Mouse (Mus musculus) forebrain, embryonic 16.5 days (tissue): ENCODE results near the gene Nfam1. TPM values are rescaled to one million over a fixed set of nuclear protein-coding genes. Genes with fewer than 3 reads are reported as not detected.
A peak's percentile ranks its signal among the peaks of the same experiment; 100 is the strongest.

Source experiments
- ATAC-seq: fragments of 200-750 bp; cut with Nextera tagmentation; 2 replicates; pipeline ENCODE4 v1.8.0; 2017; ENCODE audit warnings: mild to moderate bottlenecking, moderate library complexity
- H3K27ac ChIP-seq: fragments of 300-500 bp; sonication (generic); 2 replicates; pipeline ENCODE4 v1.5.1; 2014; ENCODE audit warnings: low read length, control low read depth
- H3K27me3 ChIP-seq: fragments of 300-500 bp; sonication (generic); replicated peaks from 2 replicates; pipeline ENCODE4 v1.6.1; 2014; ENCODE audit warnings: low read length; ENCODE audit not compliant: control insufficient read depth, insufficient read depth
- H3K36me3 ChIP-seq: fragments of 300-500 bp; sonication (generic); 2 replicates; pipeline ENCODE4 v1.6.1; 2014; ENCODE audit not compliant: control insufficient read depth, insufficient read depth
- H3K4me1 ChIP-seq: fragments of 300-500 bp; sonication (generic); replicated peaks from 2 replicates; pipeline ENCODE4 v1.6.1; 2014; ENCODE audit warnings: low read length; ENCODE audit not compliant: control insufficient read depth, insufficient read depth
- H3K4me2 ChIP-seq: fragments of 300-500 bp; sonication (generic); 2 replicates; pipeline ENCODE4 v1.6.1; 2014; ENCODE audit warnings: mild to moderate bottlenecking, low read length, control low read depth
- H3K4me3 ChIP-seq: fragments of 300-500 bp; sonication (generic); replicated peaks from 2 replicates; pipeline ENCODE4 v1.5.1; 2014; ENCODE audit warnings: mild to moderate bottlenecking, low read length, control low read depth
- H3K9ac ChIP-seq: fragments of 300-500 bp; sonication (generic); replicated peaks from 2 replicates; pipeline ENCODE4 v1.6.1; 2014; ENCODE audit warnings: low read depth, low read length, control low read depth
- H3K9me3 ChIP-seq: fragments of 300-500 bp; sonication (generic); 2 replicates; pipeline ENCODE4 v1.6.1; 2016; ENCODE audit warnings: low read length; ENCODE audit not compliant: control insufficient read depth
- WGBS: fragments of 180-500 bp; shearing (Covaris S2); extraction: QIAGEN DNeasy Blood & Tissue Kit; methylation state at CpG from one replicate; pipeline ENCODE4 v1.1.7; 2014; 5-methylcytosine and 5-hydroxymethylcytosine counted together
- polyA plus RNA-seq: library from polyadenylated mRNA; unstranded; fragments of >200 nt; fragmentation: Nextera tagmentation; extraction: Ambion mirVana; gene quantifications from 2 replicates; pipeline ENCODE4 v1.2.1, GENCODE M21; 2015

The Nfam1 gene
- polyA plus RNA-seq, 1 experiment from 2014 or later, result 1.5 TPM

DNA sequence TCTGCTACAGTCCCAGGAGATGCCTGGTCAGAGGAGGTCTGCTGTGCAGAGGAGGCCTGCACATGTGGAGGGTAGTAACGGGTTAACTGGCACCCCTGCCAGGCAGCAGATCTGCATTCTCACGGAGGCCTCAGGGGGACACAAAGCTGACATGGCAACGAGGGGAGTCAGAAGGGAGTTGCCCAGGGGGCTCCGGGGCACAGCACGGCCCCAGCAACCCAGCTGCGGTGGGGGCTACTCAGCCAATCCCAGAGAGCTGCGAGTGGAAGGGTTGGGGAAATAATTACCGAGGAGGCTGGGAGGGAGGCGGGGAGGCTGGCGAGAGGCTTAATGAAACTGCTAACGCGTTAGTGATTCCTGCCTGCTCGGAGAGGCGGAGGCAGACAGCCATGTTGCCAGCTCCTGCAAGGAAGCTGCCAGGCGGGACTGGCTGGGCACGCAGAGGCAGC lies 74.8 kb downstream of the Nfam1 start:
- under 1% methylated on average over 16 of the region's 16 CpGs for WGBS
- no peaks in the 10 kb centered on the region for H3K9me3 ChIP-seq
- no peaks in the 10 kb centered on the region for H3K36me3 ChIP-seq
- H3K27ac ChIP-seq, result peak overlapping the region; percentile 74
- H3K9ac ChIP-seq, result peak overlapping the region; percentile 48
- peak overlapping the region; percentile 24 for H3K4me3 ChIP-seq
- H3K4me2 ChIP-seq, result peak overlapping the region; percentile 78
- ATAC-seq, result peak; percentile 71
- H3K27me3 ChIP-seq, result no peaks in the 10 kb centered on the region
- peaks cover 78% of the 10 kb centered on the region for H3K4me1 ChIP-seq

DNA sequence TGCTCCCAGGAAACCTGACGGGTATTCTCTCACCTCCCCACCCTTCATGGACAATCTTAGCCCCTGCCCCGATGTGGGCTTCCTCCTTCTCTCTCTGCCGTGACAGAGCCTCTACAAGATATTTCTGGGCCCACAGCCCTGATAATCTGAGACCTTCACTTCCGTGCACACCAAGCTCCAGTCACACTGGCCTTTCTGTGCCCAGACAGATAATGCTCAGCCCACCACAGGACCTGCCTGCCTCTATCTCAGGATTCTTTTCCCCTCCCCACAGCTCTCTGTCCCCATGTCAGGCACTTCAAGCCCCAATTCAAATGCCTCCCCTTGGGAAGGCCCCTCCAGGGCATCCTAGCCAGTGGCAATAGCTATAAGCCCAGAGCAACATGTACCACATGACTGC lies 76.4 kb downstream of the Nfam1 start:
- 64% methylated on average over 4 of the region's 4 CpGs for WGBS
- no peaks in the 10 kb centered on the region for H3K9me3 ChIP-seq
- H3K4me1 ChIP-seq, result peaks cover 80% of the 10 kb centered on the region
- no peak for ATAC-seq
- H3K27ac ChIP-seq, result no peak overlapping the region
- H3K4me3 ChIP-seq, result no peak overlapping the region
- H3K27me3 ChIP-seq, result no peaks in the 10 kb centered on the region
- H3K36me3 ChIP-seq, result no peaks in the 10 kb centered on the region
- H3K9ac ChIP-seq, result no peak overlapping the region
- H3K4me2 ChIP-seq, result no peak overlapping the region

DNA sequence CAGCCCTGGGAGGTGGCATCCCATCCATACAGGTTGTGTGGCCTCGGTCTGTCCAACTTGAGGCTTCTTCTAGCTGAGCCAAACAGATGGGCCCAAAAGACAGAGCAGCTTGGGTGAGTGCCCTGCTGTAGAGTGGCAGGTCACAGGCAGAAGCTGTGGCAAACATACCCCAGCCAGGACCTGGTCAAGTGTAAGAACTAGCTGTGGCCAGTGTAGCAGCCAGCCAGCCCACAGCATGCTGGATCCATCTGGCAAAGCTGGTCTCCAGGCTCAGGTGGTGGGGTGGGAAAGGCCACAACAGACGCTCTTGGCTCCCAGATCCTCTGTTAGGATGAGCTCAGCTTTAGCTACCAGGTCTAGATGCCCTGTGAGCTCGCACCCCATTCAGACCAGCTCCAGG lies 76.8 kb downstream of the Nfam1 start:
- Histone ChIP-seq H3K4me2 (no peak overlapping the region), H3K9me3 (no peaks in the 10 kb centered on the region), H3K4me3 (no peak overlapping the region), H3K9ac (no peak overlapping the region), H3K27me3 (no peaks in the 10 kb centered on the region), H3K36me3 (no peaks in the 10 kb centered on the region), H3K27ac (no peak overlapping the region), H3K4me1 (peaks cover 77% of the 10 kb centered on the region)
- WGBS, result 75% methylated on average over 3 of the region's 3 CpGs
- no peak for ATAC-seq

DNA sequence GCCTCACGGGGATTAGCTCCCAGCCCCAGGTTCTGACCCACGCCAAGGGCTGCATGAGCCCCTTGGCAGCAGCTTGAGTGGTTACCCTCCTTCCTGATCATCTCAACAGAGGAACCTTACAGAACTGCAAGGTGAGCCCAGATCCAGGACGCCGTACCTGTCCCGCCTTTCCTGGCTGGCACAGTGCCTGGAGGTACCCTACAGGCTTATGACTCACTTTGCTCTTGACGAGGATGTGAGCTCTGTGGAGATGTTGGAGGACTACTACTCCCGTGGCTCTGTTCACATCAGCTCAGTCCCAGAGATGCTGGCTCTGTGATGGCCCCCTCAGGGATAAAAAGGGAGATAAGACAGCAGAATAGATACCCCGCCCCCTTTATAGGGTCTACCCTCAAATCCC lies 77.8 kb downstream of the Nfam1 start:
- peaks cover 69% of the 10 kb centered on the region for H3K4me1 ChIP-seq
- no peaks in the 10 kb centered on the region for H3K36me3 ChIP-seq
- no peaks in the 10 kb centered on the region for H3K27me3 ChIP-seq
- ATAC-seq, result no peak
- H3K27ac ChIP-seq, result no peak overlapping the region
- WGBS, result 82% methylated on average over 8 of the region's 8 CpGs
- H3K4me2 ChIP-seq, result no peak overlapping the region
- no peak overlapping the region for H3K9ac ChIP-seq
- no peak overlapping the region for H3K4me3 ChIP-seq
- no peaks in the 10 kb centered on the region for H3K9me3 ChIP-seq

DNA sequence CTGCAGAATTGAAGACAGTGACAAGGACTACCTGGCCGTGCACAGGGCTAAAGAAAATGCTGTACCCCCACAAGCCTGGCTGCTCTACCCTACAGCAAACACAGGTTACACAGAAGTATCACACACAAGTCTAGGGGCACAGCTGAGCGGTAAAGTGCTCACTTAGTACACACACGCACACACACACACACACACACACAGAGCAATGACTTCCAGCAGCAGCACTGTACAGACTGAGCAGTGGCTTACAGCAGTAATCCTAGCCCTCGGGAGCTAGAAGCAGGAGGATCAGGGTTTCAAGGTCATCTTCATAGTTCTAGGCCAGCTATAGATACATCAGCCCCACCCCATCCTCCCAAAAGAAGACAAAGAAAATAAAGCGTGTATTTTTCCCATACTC lies 79.1 kb downstream of the Nfam1 start:
- 70% methylated on average over 5 of the region's 5 CpGs for WGBS
- Histone ChIP-seq H3K9ac (no peak overlapping the region), H3K36me3 (no peaks in the 10 kb centered on the region), H3K27ac (no peak overlapping the region), H3K4me3 (no peak overlapping the region), H3K27me3 (no peaks in the 10 kb centered on the region), H3K4me1 (peaks cover 57% of the 10 kb centered on the region), H3K9me3 (no peaks in the 10 kb centered on the region), H3K4me2 (no peak overlapping the region)
- no peak for ATAC-seq

DNA sequence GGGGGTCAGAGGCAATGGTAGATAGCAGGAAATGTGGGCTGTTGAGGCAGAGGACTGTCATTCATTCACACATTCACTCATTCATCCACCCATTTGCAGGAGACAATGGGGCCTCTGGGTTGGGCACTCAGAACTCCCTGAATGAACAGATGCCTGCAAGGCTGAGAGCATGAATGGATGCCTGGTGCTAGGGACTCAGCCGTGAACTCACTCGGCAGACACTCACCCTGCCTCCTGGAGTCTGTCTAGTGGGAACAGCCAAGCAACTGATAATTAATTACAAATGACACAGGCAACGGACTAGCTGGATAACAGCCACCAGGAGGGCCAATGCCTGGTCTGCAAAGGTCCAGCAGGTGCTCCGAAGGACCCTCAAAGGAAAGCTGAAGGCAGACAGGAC lies 80.0 kb downstream of the Nfam1 start:
- Histone ChIP-seq H3K9me3 (no peaks in the 10 kb centered on the region), H3K9ac (0 out of 2 replicates have a peak overlapping the region, but pooled peaks have one; percentile 12), H3K4me2 (no peak overlapping the region), H3K4me3 (no peak overlapping the region), H3K27ac (peak overlapping the region; percentile 43; the same call in 1 of the 2 replicates), H3K27me3 (no peaks in the 10 kb centered on the region), H3K36me3 (no peaks in the 10 kb centered on the region), H3K4me1 (peaks cover 51% of the 10 kb centered on the region)
- ATAC-seq, result peak; percentile 32
- 10% methylated on average over 4 of the region's 4 CpGs for WGBS

DNA sequence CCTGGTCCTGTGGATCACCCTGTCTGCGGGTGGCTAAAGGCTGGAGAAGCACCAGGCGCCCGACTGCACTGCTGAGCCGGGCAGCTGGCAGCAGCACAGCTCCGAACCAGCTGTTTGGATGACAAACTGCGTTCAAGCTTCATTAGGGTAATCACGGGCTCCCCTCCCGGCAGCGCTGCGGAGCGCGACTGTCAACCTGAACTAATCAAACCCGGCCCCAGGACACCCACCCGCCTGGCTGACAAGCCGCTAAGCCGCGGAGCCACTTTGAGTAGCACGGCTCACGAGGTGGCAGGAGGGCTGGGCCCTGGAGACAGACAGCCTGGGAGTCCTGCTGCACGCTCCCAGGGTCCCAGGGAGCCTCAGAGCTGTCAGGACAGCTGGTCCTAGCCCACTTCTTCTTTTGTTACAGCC lies 80.8 kb downstream of the Nfam1 start:
- no peaks in the 10 kb centered on the region for H3K9me3 ChIP-seq
- no peak overlapping the region for H3K4me3 ChIP-seq
- H3K27me3 ChIP-seq, result no peaks in the 10 kb centered on the region
- peak; percentile 68 for ATAC-seq
- H3K4me1 ChIP-seq, result peaks cover 49% of the 10 kb centered on the region
- WGBS, result 3% methylated on average over 20 of the region's 20 CpGs
- peak overlapping the region; percentile 43 for H3K27ac ChIP-seq
- no peak overlapping the region for H3K4me2 ChIP-seq
- peak overlapping the region; percentile 4 for H3K9ac ChIP-seq
- no peaks in the 10 kb centered on the region for H3K36me3 ChIP-seq

DNA sequence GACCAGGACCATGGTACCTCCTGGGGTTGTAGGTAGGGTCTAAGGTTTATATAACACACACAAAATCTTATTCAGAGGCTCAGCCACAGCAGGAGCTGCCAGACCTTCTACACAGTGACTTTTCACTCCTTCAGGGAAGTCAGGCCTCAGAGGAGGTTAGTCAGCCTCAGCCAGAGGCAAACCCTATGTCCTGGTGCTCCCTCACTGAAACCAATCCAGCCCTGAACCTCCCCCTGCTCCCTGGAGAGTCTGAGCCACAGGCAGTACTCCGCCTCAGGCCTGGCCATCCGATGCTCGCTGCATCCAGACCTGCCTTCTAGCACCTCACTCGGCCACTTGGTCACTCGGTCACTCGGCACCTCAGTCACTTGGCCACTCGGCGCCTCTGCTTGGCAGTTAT lies 82.9 kb downstream of the Nfam1 start:
- Histone ChIP-seq H3K4me1 (peaks cover 49% of the 10 kb centered on the region), H3K4me3 (no peak overlapping the region), H3K4me2 (no peak overlapping the region), H3K27ac (no peak overlapping the region), H3K36me3 (no peaks in the 10 kb centered on the region), H3K9ac (no peak overlapping the region), H3K27me3 (no peaks in the 10 kb centered on the region), H3K9me3 (no peaks in the 10 kb centered on the region)
- WGBS, result 73% methylated on average over 8 of the region's 8 CpGs
- ATAC-seq, result no peak

DNA sequence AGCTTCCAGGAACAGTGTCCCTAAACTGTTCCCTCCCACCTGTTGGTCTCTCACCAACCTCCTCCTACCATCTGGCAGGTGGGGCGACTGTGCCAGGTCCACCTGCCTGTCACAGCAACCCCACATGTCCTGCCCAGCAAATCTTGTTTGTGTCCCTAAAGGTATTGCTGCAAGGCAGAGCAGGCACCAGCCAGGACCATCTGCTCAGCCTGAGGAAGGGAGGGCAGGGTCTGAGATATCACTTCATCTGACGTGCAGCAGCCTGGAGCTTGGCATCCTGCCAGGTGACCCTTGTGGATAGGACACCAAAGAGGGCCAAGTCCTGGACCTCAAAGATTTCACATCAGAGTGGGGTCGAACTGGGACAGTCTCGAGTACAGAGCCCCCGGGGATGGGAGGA lies 85.7 kb downstream of the Nfam1 start:
- no peak for ATAC-seq
- no peak overlapping the region for H3K27ac ChIP-seq
- WGBS, result 62% methylated on average over 5 of the region's 5 CpGs
- peaks cover 30% of the 10 kb centered on the region for H3K4me1 ChIP-seq
- no peaks in the 10 kb centered on the region for H3K27me3 ChIP-seq
- no peaks in the 10 kb centered on the region for H3K9me3 ChIP-seq
- H3K36me3 ChIP-seq, result no peaks in the 10 kb centered on the region
- H3K4me2 ChIP-seq, result no peak overlapping the region
- H3K9ac ChIP-seq, result no peak overlapping the region
- H3K4me3 ChIP-seq, result no peak overlapping the region
